Mouse (Mus musculus) ovary, postnatal 14 days (tissue): Measurements from ENCODE around the gene Clca2.
A peak's percentile ranks its signal among the peaks of the same experiment; 100 is the strongest.

Experiments
- DNase-seq: peaks from one replicate; pipeline ENCODE4 v3.0.0; 2022; ENCODE audit warnings: low spot score

Gene Clca2

GRCm38 (mm10) chr3:145099291-145099690 lies at the start of gene Clca2:
TSS of gene Clca2 (minus strand) at chr3:145099443.
- DNase-seq = no peak

- no peak for DNase-seq
Measured at GRCm38 (mm10) chr3:145147952-145148351, 48.7 kb upstream of the Clca2 start.

- no peak for DNase-seq
Measured at GRCm38 (mm10) chr3:145147483-145147882, 48.2 kb upstream of the Clca2 start.

GRCm38 (mm10) chr3:145146871-145147270 lies 47.6 kb upstream of the Clca2 start:
- no peak for DNase-seq

GRCm38 (mm10) chr3:145143856-145144255 lies 44.6 kb upstream of the Clca2 start:
- DNase-seq = no peak

GRCm38 (mm10) chr3:145142925-145143324 lies 43.7 kb upstream of the Clca2 start:
- no peak for DNase-seq

- DNase-seq = no peak
Measured at GRCm38 (mm10) chr3:145140236-145140635, 41.0 kb upstream of the Clca2 start.

GRCm38 (mm10) chr3:145131210-145131868 lies 32.1 kb upstream of the Clca2 start:
- peak; percentile 13 for DNase-seq

- no peak for DNase-seq
Measured at GRCm38 (mm10) chr3:145129356-145129755, 30.1 kb upstream of the Clca2 start.

- DNase-seq = no peak
Measured at GRCm38 (mm10) chr3:145126618-145127017, 27.4 kb upstream of the Clca2 start.

- DNase-seq = no peak
Measured at GRCm38 (mm10) chr3:145119425-145119824, 20.2 kb upstream of the Clca2 start.

- DNase-seq = no peak
Measured at GRCm38 (mm10) chr3:145119002-145119358, 19.7 kb upstream of the Clca2 start.

GRCm38 (mm10) chr3:145118254-145119001 lies 19.2 kb upstream of the Clca2 start, which contains the start of gene Odf2l:
TSS of gene Odf2l (plus strand) at chr3:145118588.
- DNase-seq = peak; percentile 95

GRCm38 (mm10) chr3:145117637-145118036 lies 18.4 kb upstream of the Clca2 start:
- DNase-seq = no peak

- no peak for DNase-seq
Measured at GRCm38 (mm10) chr3:145115169-145115568, 15.9 kb upstream of the Clca2 start.

- no peak for DNase-seq
Measured at GRCm38 (mm10) chr3:145105773-145106504, 6.7 kb upstream of the Clca2 start.

GRCm38 (mm10) chr3:145105076-145105772 lies 6.0 kb upstream of the Clca2 start:
- no peak for DNase-seq

GRCm38 (mm10) chr3:145103770-145104169 lies 4.5 kb upstream of the Clca2 start:
- no peak for DNase-seq

GRCm38 (mm10) chr3:145103321-145103720 lies 4.1 kb upstream of the Clca2 start:
- no peak for DNase-seq

GRCm38 (mm10) chr3:145101891-145102555 lies 2.8 kb upstream of the Clca2 start:
- no peak for DNase-seq

- DNase-seq = no peak
Measured at GRCm38 (mm10) chr3:145087857-145088598, 11.2 kb downstream of the Clca2 start.
